Mouse (Mus musculus): ENCODE measurements at regions not wholly inside any gene's neighbourhood (a gene's known extent, or its start where the extent isn't known, plus 50 kb on each side); places are given as distances from the start of the nearest gene placed in this dataset.

DNA sequence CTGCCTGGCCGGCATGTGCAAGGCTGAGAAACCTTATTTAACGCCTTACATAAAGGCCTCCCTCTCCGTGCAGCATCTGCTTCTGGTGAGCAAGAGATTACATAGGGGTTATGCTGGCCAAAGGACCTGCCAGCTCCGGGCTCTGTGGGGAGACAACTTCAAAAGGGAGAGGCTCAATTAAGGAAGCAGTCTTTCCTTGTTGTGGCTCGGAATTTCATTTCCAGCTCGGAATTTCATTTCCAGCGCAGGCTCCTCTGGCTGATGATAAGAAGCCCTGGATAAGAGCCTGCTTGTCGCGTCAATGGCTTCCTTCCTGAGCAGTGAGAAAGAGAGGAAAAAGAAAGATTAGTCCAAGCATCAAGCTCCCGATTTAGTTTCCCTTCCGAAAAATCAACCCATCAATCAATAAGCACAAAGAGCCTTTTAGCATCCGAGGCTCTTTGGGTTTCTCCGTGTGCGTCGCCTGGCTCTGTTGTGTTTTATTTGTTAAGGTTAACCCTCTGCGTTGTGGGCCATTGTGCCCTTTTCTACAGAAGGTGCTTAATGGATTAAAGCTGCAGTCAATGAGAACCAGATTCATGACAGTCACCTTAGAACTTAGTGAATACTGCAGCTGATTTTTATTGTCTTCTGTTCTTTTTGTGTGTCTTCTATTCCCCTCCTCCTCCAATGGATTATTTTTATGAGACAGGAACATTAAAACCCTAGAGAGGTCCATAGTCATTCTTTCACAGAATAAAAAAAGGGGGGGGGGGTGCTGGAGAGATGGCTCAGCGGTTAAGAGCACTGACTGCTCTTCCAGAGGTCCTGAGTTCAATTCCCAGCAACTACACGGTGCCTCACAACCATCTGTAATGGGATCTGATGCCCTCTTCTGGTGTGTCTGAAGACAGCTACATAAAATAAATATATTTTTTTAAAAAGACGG, 218.3 kb downstream of the Myo1b start:
- no peak for DNase-seq (ENCODE audit: low spot score in 2 of 2)

- no peak for DNase-seq (ENCODE audit: low spot score in 2 of 2)
These were observed 218.2 kb upstream of the Nabp1 start for GRCm38 (mm10) chr1:51696471-51696870.

DNA sequence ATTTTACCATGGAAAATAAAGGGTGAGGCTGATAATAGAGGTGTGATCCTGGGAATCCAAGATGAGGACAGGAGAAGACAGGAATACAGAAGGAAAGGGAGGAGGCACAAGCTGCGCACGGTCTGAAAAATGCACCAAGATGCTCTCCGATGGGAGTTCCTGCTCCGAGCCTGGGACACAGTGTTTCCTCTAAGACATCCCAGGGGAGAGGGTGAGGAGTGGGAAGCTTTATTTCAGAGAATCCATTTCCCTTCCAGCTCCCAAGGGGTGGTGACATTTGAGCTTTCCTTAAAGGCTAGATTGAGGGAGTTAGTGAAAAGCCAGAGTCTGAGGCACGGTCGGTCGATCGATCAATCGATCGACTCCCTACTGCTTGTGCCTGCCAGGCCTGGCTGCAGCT, 212.7 kb upstream of the Nabp1 start:
- no peak for DNase-seq (ENCODE audit: low spot score in 2 of 2)

DNA sequence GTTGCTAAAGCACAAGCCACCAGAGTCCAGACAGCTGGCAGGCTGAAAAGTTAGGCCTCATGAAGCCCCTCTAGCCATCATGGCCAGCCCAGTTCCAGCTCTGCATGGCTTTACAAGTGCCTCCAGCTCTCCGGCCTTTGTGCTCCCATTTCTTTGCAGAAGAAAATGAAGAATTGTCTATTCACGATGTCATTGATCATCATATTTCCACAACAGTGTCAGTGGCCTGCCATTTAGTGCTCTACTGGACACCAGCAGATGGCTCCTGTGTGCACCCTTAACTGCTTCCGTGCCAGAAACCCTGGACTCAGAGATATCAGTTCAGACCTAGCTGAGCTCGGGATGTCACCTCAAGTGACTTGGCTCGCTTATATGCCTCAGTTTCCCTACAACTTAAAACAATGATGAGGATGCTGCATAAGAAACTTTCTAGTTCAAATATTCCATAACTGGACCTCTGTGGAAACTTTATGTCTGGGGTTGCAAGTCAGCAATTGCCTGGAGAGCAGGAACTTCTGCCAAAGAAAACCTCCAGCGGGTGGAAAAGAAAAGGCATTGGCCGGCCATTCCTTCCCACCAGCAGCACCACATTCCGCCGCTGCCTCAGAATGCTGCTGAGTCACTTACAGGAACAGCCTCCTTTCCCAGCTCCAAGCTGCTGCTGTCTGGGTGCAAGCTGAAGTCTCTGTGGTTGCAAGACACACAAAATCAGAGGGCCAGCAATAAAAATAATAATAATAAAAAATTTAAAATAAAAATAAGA, 211.4 kb upstream of the Nabp1 start:
- no peak for DNase-seq (ENCODE audit: low spot score in 2 of 2)

- DNase-seq (ENCODE audit: low spot score in 2 of 2) = no peak
These were observed 210.7 kb upstream of the Nabp1 start for GRCm38 (mm10) chr1:51688946-51689345.

- no peak for DNase-seq (ENCODE audit: low spot score in 2 of 2)
These were observed 210.0 kb upstream of the Nabp1 start for GRCm38 (mm10) chr1:51688224-51688545.

GRCm38 (mm10) chr1:51687484-51688223, 209.4 kb upstream of the Nabp1 start:
- no peak for DNase-seq (ENCODE audit: low spot score in 2 of 2)

DNA sequence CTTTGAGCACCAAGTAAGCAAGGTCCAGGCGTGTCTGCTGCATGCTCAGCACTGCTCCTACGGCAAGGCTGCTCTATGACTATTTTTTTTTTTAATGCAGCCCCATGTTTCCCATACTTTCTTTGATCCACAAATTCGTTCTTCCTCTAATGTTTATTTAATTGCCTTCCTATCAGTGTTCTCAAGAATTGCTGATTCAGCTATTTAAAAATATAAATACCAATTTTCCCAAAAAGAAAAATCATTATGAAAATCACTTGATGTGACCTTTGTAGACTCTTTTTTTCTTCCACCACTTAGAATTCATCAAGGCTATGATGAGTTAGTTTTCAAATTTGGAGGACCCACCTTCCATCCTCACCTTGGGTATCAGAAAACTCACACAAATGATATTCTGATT, 208.5 kb upstream of the Nabp1 start:
- no peak for DNase-seq (ENCODE audit: low spot score in 2 of 2)

DNA sequence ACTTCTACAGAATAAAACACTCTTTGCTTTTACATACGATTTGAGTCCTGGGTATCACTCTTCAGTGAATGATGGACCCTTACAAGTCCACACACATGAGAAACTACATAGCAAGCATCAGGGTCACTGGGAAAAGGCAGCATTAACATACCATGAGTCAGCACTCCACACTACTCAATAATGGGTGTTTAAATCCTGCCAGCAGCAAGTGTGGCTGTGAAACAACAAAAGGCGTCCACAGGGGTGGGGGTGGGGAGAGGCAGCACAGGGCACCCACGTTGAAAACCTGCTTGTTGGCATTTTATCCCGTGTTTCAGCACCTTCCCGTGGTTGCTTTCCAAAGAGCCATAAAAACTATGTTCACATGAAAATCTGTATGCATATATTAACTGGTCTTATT, 204.0 kb upstream of the Nabp1 start:
- DNase-seq (ENCODE audit: low spot score in 2 of 2) = no peak

GRCm38 (mm10) chr1:51681872-51682271, 203.6 kb upstream of the Nabp1 start:
- DNase-seq (ENCODE audit: low spot score in 2 of 2) = no peak

DNA sequence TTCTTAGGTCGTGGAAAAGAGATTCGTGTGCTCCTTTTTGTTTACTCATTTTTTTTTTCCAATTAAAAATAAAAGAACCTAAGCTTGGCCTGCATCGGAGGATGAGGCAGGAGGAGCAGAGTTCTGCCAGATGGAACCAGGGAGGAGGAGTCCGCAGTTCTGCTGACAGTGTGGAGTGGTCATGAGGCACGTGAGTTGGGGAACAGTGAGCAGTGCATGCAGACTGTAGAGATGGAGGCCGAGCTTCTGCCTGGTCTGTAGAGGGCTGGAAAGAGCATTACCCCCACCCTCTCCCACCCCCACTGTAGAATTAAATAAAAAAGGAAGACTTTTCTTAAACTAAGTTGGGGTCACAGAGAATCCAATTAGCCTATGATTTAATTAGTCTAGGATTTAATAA, 202.5 kb upstream of the Nabp1 start:
- DNase-seq (ENCODE audit: low spot score in 2 of 2) = no peak

DNA sequence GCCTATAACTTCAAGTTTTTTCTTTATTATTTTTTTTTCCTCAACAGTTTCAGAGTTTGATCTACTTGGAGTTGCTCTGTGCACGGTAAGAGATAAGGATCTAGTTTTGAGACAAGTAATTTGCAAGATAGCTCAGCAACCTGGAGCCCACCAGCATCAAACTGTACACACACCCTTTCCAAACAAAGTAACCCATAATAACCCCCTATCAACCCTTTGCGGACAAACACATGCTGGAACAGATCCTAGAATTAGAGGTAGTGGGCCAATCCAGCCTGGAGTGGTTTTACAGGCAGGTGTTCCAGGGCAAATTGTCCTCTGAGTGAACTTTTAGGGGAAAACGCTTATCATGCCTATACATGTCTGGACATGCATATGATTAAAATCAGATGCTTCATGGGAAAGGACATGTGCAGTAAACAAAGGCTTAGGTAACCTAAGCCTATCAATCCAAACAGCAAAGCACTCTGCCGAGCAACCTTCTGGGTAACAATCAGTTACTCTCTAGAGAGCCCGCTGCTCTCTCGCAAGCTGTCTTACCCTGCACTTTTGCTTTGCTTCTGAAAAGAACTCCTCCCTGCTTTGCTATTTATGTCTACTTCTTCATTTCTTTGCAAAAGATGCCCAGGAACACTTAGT, 200.2 kb upstream of the Nabp1 start:
- no peak for DNase-seq (ENCODE audit: low spot score in 2 of 2)

DNA sequence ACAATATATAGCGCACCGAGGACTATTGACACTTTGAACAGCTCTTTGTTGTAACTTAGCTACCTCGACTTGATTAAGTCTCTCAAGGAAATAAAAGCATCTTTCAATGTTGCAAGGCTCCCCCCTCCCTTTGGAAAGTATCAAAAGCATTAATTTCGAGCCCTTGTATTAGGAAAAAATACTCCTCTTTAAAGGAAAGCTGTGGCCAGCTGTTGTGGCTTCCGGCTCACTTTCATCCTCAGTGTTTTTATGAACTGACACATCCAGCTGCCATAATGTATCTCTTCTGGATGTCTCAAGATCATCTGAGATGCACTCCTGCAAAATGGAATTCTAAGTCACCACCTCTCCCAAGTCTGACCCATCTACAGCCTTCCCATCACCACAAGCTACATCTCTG, 199.6 kb upstream of the Nabp1 start:
- no peak for DNase-seq (ENCODE audit: low spot score in 2 of 2)

- DNase-seq (ENCODE audit: low spot score in 2 of 2) = no peak
These were observed 193.5 kb upstream of the Nabp1 start for GRCm38 (mm10) chr1:51671691-51672090.

DNA sequence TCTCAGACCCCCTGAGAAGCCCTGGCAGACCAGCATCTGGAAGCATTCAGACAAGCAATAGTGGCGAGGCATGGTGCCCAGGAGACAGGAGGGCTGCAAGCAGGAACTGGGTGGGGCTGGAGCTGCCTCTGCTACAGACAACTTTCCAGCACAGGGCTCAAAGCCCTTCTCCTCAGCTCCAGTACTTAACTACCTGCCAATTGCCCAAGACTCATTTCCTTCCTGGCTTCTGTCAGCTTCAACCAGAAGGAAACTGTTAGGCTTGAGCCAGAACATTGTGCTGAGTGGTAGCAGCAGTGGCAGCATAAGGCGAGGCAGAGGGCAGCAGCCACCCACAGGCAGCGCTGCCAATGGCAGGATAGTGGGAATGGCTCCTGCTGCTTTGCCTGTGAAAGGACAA, 193.1 kb upstream of the Nabp1 start:
- DNase-seq (ENCODE audit: low spot score in 2 of 2) = no peak

GRCm38 (mm10) chr1:51670009-51670408, 191.8 kb upstream of the Nabp1 start:
- DNase-seq (ENCODE audit: low spot score in 2 of 2) = no peak

GRCm38 (mm10) chr1:51668881-51669280, 190.7 kb upstream of the Nabp1 start:
- no peak for DNase-seq (ENCODE audit: low spot score in 2 of 2)

- no peak for DNase-seq (ENCODE audit: low spot score in 2 of 2)
These were observed 182.3 kb upstream of the Nabp1 start for GRCm38 (mm10) chr1:51660531-51660930.

DNA sequence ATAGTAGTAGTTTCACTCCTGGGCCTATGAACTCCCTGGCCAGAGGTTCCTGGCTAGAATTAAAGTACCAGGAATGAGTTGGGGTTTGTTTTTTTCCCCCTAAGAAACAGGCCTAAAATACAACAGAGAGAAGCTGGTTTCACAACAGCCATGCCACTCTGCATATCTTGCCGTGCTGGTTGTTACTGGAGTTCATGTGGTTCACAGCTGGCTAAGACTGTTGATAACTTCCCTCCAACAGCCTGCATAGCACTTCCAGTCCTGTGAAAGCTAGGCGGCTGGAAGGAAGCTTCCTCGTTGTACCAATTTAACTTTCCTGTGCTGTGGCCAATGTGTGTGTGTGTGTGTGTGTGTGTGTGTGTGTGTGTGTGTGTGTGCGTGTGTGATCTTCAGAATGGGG, 179.0 kb upstream of the Nabp1 start:
- DNase-seq (ENCODE audit: low spot score in 2 of 2) = no peak

DNA sequence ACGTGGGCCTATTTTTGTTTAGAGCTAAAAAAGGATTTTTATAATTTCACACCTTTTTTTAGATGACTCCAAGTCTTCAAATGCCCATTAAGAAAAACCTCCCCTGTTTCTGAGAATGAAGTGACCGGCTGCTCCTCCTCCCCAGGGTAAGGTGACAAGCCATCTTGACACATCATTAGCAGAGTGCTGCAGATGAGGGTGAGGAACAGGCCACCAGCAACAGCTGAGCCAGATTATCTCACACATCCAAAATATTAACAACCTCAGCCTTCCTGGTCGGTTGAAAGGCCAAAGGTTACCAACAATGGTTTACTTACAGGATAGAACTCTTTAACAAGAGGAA, 172.4 kb upstream of the Nabp1 start:
- no peak for DNase-seq (ENCODE audit: low spot score in 2 of 2)

DNA sequence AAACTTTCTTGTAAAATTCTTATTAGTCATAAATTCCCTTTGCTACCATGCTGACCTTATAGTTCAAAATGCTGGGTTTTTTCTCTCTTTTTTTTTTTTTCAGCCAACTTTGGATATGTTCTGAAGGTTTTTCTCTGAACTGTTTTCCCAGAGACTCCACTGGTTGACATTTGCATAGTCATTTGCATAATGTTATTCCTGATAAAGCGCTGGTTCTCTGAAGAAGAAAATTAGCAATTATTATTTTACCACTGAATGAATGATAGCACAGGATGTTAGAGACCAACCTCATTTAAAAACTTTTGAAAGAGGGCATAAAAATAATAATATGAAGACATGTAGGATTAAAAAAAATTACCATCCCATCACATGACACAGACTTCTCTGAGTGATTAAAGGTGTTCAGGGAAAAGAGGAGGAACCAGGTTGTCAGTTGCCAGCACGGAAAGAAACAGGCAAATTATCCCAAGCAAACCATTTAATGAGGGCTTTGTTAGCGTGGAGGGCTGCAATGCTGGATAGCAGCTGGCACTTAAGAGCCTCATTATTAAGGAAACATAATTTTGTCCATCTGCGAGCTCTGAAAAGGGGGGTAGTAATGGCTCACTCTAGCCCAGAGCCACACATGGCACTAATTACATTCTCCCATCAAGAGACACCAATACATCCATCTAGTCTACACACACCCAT, 171.9 kb upstream of the Nabp1 start:
- no peak for DNase-seq (ENCODE audit: low spot score in 2 of 2)

DNA sequence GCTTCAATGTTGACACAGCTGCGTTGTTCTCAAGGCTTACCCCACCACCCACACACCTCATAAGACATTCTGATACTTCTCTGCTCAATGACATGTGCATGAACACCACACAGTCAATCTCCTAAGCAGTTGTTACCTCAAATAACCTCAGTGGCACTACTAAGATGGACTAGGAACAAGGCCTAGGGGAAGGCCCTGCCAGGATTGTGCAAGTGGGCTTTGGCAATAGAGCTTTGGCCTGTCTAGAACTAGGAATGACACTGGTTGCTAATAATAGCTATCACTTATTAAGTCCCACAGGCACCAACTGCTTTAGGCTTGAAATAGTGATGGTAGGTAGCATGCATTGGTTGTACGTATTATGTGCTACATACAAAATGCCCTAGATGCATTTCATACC, 169.7 kb upstream of the Nabp1 start:
- no peak for DNase-seq (ENCODE audit: low spot score in 2 of 2)

Measured in spleen, postnatal 4 days (tissue).